Mouse (Mus musculus) thymus, postnatal 10 days (tissue): ENCODE measurements at regions not wholly inside any gene's neighbourhood (a gene's known extent, or its start where the extent isn't known, plus 50 kb on each side); places are given as distances from the start of the nearest gene placed in this dataset.
"Not testable (repeated sequence)": the region's sequence is repeated elsewhere in the genome, so short reads cannot be mapped to it uniquely, and the experiment has no call there.

Source experiments
- DNase-seq, 2 experiments: peaks; one replicate each; pipeline ENCODE4 v3.0.0; 2021; ENCODE audit warnings: low spot score in 2 of 2

GRCm38 (mm10) chr1:47646681-47647080 is 754.0 kb upstream of the Slc39a10 start:
- no peak for DNase-seq

- no peak for DNase-seq
Observed at GRCm38 (mm10) chr1:47606597-47606996, 713.9 kb upstream of the Slc39a10 start.

DNA sequence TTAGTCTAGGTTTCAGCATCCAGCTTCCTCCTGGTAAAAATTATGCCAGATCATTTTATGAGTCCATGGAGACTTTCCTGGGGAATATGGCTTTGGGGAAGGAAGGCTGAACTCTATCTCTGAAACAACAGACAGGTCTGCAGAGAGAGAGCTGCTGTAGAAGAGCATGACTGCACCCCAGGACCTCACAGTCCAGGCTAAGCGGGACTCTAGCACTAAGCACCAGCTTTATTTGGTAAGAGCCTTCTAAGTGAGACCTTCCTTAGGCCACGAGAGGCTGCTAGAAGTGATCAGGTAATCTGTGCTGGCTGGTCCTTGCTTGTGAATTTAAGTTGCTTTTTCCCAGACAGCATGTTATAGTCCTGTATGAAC is 711.3 kb upstream of the Slc39a10 start:
- no peak for DNase-seq

- DNase-seq, result no peak
Observed at GRCm38 (mm10) chr1:47603294-47603988, 710.8 kb upstream of the Slc39a10 start.

DNA sequence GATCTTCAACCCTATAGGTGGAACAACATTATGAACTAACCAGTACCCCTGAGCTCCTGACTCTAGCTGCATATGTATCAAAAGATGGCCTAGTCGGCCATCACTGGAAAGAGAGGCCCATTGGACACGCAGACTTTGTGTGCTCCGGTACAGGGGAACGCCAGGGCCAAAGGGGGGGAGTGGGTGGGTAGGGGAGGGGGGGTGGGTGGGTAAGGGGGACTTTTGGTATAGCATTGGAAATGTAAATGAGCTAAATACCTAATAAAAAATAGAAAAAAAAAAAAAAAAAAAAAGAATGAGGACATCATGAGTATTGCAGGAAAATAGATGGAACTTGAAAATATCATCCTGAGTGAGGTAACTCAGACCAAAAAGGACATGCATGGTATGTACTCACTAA is 701.0 kb upstream of the Slc39a10 start:
- not testable (repeated sequence) for DNase-seq

DNA sequence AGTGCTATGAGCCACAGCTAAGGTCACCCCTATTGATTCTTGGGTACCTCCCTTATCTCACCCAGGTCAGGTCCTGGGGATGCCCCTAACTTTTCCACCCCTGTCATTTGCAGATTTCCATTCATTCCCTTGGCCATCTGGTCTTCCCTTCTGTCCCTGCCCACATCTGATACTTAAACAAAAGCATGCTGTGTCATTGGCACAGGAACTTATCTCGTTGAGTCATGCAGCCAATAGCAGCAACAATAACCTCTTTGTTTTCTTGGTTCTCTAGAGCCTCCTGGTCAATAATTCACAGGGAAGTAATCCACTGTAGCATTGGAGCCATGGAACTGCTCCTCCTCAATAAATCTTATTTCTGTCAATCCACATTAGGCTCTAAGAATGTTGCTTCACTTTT is 653.0 kb upstream of the Slc39a10 start:
- no peak for DNase-seq

- no peak for DNase-seq
Observed at GRCm38 (mm10) chr1:47511426-47511825, 618.8 kb upstream of the Slc39a10 start.

GRCm38 (mm10) chr1:47507801-47508200 is 615.1 kb upstream of the Slc39a10 start:
- no peak for DNase-seq

- DNase-seq, result no peak
Observed at GRCm38 (mm10) chr1:47488581-47489204, 596.0 kb upstream of the Slc39a10 start.

- no peak for DNase-seq
Observed at GRCm38 (mm10) chr1:47486087-47486486, 593.4 kb upstream of the Slc39a10 start.

DNA sequence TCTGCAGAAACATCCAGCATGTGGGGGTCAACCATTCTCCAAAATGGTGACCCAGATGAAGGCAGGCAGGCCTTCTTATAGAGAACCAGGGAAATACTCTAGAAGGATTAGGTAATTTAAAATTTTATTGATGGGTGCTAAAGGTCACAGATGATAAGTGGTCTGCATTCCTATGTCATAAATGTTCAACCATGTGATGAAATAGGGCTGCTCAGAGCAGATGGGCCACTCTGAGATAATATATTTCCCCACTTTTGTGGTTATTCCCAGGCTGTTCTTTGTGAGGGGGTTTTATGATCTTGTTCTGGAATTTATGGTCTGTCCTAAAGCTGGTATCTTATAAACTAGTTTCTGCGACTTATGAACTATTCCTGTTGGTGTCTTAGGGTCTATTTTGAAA is 586.4 kb upstream of the Slc39a10 start:
- no peak for DNase-seq

- DNase-seq, result no peak
Observed at GRCm38 (mm10) chr1:47466573-47467253, 574.1 kb upstream of the Slc39a10 start.

DNA sequence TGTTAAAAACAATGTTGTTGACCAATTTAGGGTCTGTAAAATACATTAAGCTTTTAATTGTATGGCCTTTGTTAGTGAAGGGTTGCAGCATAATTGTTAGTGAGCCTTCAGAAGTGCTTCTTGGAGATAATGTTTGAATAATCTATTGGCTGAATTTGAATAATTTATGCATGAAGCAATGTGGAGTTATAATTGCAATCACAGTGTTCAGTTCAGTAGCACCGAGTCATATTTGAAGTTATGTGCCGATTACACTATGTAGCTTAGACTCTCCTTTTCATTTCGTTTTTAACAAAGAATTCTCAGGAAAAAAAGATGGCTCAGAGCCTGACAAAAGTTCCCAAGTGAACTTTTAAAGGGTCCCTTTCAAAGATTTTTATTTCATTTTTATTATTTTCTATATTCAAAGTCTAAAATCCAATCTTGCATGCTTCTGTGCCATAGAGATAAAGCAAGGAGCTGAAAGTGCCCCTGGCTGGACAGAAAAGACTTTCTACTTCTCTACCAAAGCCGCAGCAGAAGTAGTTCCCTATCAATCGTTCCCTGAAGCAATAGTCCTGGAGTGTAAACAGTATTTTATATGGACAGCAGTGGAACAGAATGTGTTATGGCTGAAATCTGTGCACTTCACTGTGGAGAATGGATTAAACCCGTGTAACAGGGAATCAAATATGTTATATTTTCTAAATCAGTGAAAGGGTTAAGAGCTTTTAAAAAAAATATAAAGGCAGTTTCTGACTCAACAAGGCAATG is 556.3 kb upstream of the Slc39a10 start:
- no peak for DNase-seq

- DNase-seq, result no peak
Observed at GRCm38 (mm10) chr1:47448070-47448469, 555.4 kb upstream of the Slc39a10 start.

GRCm38 (mm10) chr1:47446021-47446420 is 553.4 kb upstream of the Slc39a10 start:
- DNase-seq, result no peak

DNA sequence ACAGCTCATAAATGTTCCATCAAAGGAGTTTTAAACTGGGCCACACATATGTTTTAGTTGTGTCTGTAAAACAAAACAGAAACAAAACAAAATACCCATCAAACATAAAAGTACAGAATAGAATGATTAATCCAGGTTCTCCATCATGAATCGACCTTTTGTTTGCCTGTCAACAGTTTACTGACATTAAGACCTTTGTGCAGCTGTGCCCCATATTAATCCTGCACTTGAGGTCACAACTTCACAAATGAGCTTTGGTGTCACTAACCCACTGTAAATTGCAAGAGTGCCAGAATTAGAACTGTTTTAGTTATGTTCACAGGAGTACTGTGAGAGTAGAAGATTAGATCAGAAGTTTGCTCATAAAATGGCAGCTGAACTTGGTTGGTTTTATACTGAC is 540.2 kb upstream of the Slc39a10 start:
- DNase-seq, result no peak

DNA sequence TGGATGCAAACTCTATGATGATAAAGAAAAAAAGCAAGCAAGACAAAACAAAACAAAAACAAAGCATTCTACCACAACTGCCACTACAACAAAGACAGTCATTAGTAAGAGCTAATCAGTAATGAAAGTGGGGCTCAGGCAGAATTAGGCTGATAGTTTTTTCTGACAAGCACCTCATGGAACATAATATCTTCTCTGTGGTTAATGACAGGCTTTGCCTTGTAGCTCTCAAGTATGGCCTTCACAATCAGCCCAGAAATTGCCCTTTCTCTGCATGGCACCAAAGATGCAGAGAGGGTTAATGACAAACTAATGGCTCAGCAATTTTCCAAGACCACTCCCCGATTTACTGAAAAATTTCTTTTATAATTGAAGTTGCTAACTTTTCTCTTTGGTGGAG is 512.5 kb upstream of the Slc39a10 start:
- no peak for DNase-seq

DNA sequence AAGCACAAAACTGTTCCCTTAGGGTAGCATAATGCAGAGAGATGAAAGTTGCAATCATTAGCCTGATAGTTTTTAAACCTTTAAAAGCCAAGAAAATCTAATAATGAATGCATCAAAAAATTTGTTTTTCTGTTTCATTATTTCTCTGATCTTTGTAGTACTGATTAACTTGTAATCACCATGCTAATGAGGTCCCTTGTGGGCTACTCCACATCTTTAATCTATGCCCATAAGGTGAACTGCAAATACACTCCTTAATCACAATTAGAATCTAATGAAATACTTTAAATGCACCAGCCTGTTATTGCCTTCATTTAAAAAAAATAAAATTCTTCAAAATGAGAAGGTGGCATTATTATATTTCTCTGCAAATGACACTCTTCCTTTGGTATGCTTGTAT is 493.9 kb upstream of the Slc39a10 start:
- no peak for DNase-seq

DNA sequence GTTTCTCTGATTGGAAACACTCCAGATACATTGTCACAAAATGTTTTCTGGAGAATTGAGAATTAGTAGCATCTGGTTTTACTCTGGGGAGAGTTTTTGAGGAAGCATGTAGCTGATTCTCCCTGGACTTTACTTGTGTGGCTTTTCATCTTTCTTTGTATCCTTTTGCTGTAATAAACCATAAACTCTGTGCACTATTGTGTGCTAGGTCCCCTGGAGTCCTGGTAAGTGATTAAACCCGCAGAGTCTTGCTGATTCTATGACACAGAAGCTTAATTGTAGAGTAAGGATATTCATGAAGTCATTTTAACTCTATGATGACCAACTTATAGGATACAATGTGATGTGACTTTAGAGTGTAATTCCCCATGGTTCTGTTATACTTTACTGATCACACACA is 486.1 kb upstream of the Slc39a10 start:
- DNase-seq, result no peak

DNA sequence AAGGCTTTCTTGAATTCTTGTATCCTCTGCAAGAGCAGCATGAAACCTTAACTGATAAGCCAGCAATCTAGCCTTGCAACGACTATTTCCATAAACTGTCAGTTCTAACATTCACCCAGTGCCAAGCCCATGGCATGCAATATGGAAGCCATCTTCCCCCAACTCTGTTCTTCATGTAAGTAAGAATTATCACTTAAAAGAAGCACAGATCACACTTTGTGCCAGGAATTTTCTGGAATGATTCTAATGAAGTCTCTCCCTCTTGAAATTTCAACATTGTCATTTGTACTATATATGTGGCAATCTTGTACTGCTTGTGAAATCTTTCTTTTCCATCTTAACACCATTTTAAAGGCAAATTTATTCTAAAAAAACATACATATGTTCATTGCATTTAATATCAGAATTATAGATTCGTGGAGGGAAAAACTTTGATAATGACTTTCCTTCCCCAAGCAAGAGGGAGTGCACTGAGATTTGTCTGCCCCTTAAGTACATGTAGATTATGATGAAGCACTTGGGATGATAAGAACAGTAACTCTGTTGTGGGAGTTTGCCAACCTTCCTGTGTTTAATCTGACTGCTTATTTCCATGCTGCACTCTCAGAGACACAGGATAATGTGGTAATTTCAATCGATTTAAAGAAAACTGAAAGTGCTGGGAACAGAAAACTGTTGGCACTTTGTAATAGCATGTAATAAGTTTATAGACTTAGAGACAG is 447.2 kb upstream of the Slc39a10 start:
- DNase-seq, result no peak

GRCm38 (mm10) chr1:47310572-47311075 is 418.0 kb upstream of the Slc39a10 start:
- no peak for DNase-seq

GRCm38 (mm10) chr1:47306961-47307360 is 414.3 kb upstream of the Slc39a10 start:
- DNase-seq, result no peak
